Mouse (Mus musculus): ENCODE measurements at regions not wholly inside any gene's neighbourhood (a gene's known extent, or its start where the extent isn't known, plus 50 kb on each side); places are given as distances from the start of the nearest gene placed in this dataset.

DNA sequence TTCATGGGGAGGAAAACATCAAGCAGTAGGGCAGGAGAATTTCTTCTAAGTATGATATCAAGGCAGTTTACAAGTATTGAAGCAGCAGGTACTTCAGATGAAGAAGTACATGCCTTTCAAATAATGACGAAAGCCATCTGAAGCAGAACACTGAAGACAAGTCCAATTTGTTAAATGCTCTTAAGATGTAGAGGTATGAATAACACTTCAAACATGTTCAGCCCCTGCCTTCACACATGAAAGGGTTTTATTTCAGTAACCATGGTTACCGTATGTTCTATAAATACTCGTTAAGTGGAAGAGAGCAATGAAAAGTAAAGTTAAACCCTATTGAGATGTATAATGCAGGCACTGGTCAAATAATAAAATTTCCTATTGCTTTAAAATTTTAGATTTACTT, 101.8 kb downstream of the Mospd2 start:
- no peaks in the 10 kb centered on the region for H3K4me1 ChIP-seq
- H3K36me3 ChIP-seq (replicated peaks) = no peaks in the 10 kb centered on the region
- no peaks in the 10 kb centered on the region for H3K9me3 ChIP-seq
- no peak for DNase-seq (ENCODE audit: low spot score)
- 85% methylated on average over 3 of the region's 3 CpGs for WGBS
- peaks cover 44% of the 10 kb centered on the region for H3K27me3 ChIP-seq (replicated peaks; ENCODE audit: low read depth, poor library complexity, severe bottlenecking)
- no peak overlapping the region for H3K4me3 ChIP-seq
- H3K27ac ChIP-seq (replicated peaks) = no peak overlapping the region

DNA sequence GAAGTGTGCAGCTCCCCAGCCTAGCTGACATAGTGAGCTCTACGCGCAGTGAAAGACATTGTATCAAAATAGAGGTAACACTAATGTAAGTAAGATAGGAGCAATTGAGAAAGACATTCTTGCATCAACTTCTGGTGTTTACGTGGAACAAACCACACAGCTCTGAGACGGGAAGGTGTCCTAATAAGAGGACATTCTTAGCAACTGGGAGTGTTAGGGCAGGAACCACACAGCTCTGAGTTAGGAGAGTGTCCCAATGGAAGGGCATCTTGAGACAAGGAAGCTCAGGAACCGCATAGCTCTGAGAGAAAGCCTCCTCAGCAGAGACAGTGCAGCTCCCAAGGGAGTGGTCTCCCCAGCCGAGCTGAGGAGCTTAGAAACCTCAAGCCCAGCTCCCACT, 139.8 kb downstream of the Mospd2 start:
- DNase-seq (ENCODE audit: low spot score) = no peak
- Histone ChIP-seq H3K27me3 (replicated peaks; ENCODE audit: low read depth, poor library complexity, severe bottlenecking) (peaks cover 73% of the 10 kb centered on the region), H3K27ac (replicated peaks) (no peak overlapping the region), H3K4me1 (no peaks in the 10 kb centered on the region), H3K4me3 (no peak overlapping the region), H3K9me3 (no peaks in the 10 kb centered on the region), H3K36me3 (replicated peaks) (no peaks in the 10 kb centered on the region)
- 86% methylated on average over 6 of the region's 6 CpGs for WGBS

- H3K9me3 ChIP-seq = no peaks in the 10 kb centered on the region
- H3K27me3 ChIP-seq (replicated peaks; ENCODE audit: low read depth, poor library complexity, severe bottlenecking) = peaks cover 56% of the 10 kb centered on the region
- H3K4me3 ChIP-seq = no peak overlapping the region
- H3K36me3 ChIP-seq (replicated peaks) = no peaks in the 10 kb centered on the region
- H3K27ac ChIP-seq (replicated peaks) = no peak overlapping the region
- no peak for DNase-seq (ENCODE audit: low spot score)
- H3K4me1 ChIP-seq = no peaks in the 10 kb centered on the region
These were observed 159.3 kb downstream of the Mospd2 start for GRCm38 (mm10) chrX:164820906-164821305.

DNA sequence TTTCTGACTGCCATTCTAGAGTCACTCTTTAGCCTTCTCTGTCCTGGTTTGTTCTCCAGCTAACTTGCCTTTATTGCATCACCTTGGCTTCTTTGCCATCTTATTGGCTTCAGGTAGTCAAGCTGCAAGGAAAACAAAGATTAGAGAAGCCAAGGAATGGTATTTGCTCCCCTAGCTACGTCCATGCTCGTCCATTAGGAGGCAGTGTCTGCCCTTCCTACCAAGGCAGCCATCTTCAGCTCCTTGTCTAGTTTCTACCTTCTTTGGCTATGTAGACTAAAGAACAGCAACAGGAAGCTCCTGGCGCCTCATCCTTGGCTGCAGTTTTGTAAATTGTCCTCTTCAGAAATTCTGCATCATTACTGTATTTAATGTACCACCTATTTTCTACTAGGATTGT, 192.9 kb downstream of the Mospd2 start:
- Histone ChIP-seq H3K27ac (replicated peaks) (no peak overlapping the region), H3K9me3 (no peaks in the 10 kb centered on the region), H3K4me3 (no peak overlapping the region), H3K4me1 (no peaks in the 10 kb centered on the region), H3K36me3 (replicated peaks) (no peaks in the 10 kb centered on the region), H3K27me3 (replicated peaks; ENCODE audit: low read depth, poor library complexity, severe bottlenecking) (peaks cover 3% of the 10 kb centered on the region; the same call in 1 of the 2 replicates)
- 56% methylated on average over 3 of the region's 3 CpGs for WGBS
- no peak for DNase-seq (ENCODE audit: low spot score)

DNA sequence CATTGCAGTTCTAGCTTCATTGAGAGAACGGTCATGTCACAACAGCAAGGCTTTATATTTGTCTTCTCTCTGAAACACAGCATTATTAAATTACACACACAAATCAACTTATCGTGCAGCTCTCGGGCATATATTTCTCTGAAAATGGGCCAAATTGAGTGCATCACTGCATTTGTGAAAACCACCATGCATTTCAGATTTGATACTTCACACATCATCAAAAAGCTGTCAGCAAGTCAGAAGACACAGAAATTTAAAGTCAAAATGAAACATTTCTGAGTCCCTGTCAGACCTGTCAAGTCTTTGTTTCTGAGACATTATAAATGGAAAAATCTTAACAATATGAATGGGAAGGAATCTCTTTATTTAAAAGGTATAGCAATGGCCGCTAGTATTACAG, 215.3 kb downstream of the Mospd2 start:
- 89% methylated on average over 4 of the region's 4 CpGs for WGBS
- Histone ChIP-seq H3K4me1 (no peaks in the 10 kb centered on the region), H3K27ac (replicated peaks) (no peak overlapping the region), H3K9me3 (no peaks in the 10 kb centered on the region), H3K36me3 (replicated peaks) (no peaks in the 10 kb centered on the region), H3K27me3 (replicated peaks; ENCODE audit: low read depth, poor library complexity, severe bottlenecking) (peaks cover 23% of the 10 kb centered on the region; the same call in 1 of the 2 replicates), H3K4me3 (no peak overlapping the region)
- DNase-seq (ENCODE audit: low spot score) = no peak

- WGBS = 69% methylated on average over 2 of the region's 2 CpGs
- Histone ChIP-seq H3K36me3 (replicated peaks) (no peaks in the 10 kb centered on the region), H3K4me3 (no peak overlapping the region), H3K27ac (replicated peaks) (no peak overlapping the region), H3K4me1 (no peaks in the 10 kb centered on the region), H3K9me3 (no peaks in the 10 kb centered on the region), H3K27me3 (replicated peaks; ENCODE audit: low read depth, poor library complexity, severe bottlenecking) (peaks cover 23% of the 10 kb centered on the region; the same call in 1 of the 2 replicates)
- DNase-seq (ENCODE audit: low spot score) = no peak
These were observed 216.3 kb downstream of the Mospd2 start for GRCm38 (mm10) chrX:164763764-164764445.

- H3K27me3 ChIP-seq (replicated peaks; ENCODE audit: low read depth, poor library complexity, severe bottlenecking) = peaks cover 19% of the 10 kb centered on the region
- no peaks in the 10 kb centered on the region for H3K9me3 ChIP-seq
- no peak overlapping the region for H3K27ac ChIP-seq (replicated peaks)
- DNase-seq (ENCODE audit: low spot score) = no peak
- H3K36me3 ChIP-seq (replicated peaks) = no peaks in the 10 kb centered on the region
- 75% methylated on average over 1 of the region's 1 CpGs for whole genome bisulfite sequencing
- no peak overlapping the region for H3K4me3 ChIP-seq
- H3K4me1 ChIP-seq = no peaks in the 10 kb centered on the region
These were observed 234.5 kb downstream of the Mospd2 start for GRCm38 (mm10) chrX:164745552-164746217.

Measured in embryonic facial prominence, embryonic 10.5 days (tissue).